Comparison of ENCODE assay signal across 8 mouse cellular contexts in genomic region chr10:34095964-34096363, GRCm38 (mm10). TPM values are rescaled to one million over a fixed set of nuclear protein-coding genes. Genes with fewer than 3 reads are reported as not detected.
DNase-seq lines count a peak whose midpoint lies in the region; ATAC-seq and TF ChIP-seq lines count a peak whose summit lies in the region.
"Had no signal": no experiment of that assay in that cellular context is flagged by ENCODE, and none has a peak within 500 bp of the region (broad histone marks: within the 10 kb centered on the region; RNA-seq: fewer than 3 reads in every experiment).

No protein-coding gene starts in this region.

- no peaks in the 10 kb centered on the region for H3K79me2 ChIP-seq in liver, adult 2 months (ENCODE audit: control insufficient read depth, insufficient read depth, low read length)

- no peak for TF ChIP-seq POLR2A in liver, adult 2 months (IDR thresholded peaks at IDR 0.05; ENCODE audit: extremely low read depth, insufficient read depth, low read length)
- no peak for TF ChIP-seq POLR2A in embryonic fibroblast, embryonic 13.5 days (IDR thresholded peaks at IDR 0.05; ENCODE audit: low read depth, low read length)

- H3K9me3 ChIP-seq in intestine, embryonic 15.5 days, result no peaks in the 10 kb centered on the region
- H3K9me3 ChIP-seq in neural tube, embryonic 15.5 days (replicated peaks), result no peaks in the 10 kb centered on the region

- no peak overlapping the region for H3K9ac ChIP-seq in liver, adult 2 months (ENCODE audit: low read depth, low read length)
- no peak overlapping the region for H3K9ac ChIP-seq in intestine, embryonic 15.5 days
- peak overlapping the region; percentile 23; the same call in 1 of the 2 replicates for H3K9ac ChIP-seq in neural tube, embryonic 15.5 days (replicated peaks)

- 0 out of 2 replicates have a peak overlapping the region, but pooled peaks have one; percentile 3 for H3K27ac ChIP-seq in liver, adult 2 months (replicated peaks; ENCODE audit: insufficient read depth, low read depth, low read length)
- H3K27ac ChIP-seq in embryonic fibroblast, embryonic 13.5 days (ENCODE audit: insufficient read depth, low read length), result peak overlapping the region; percentile 38
- H3K27ac ChIP-seq in intestine, embryonic 15.5 days, result no peak overlapping the region
- H3K27ac ChIP-seq in neural tube, embryonic 15.5 days (replicated peaks), result no peak overlapping the region; the same call in 1 of the 2 replicates

- no peaks in the 10 kb centered on the region; the same call in 1 of the 2 replicates for H3K4me1 ChIP-seq in liver, adult 2 months (ENCODE audit: control insufficient read depth, insufficient read depth, low read length)
- peaks cover 8% of the 10 kb centered on the region for H3K4me1 ChIP-seq in embryonic fibroblast, embryonic 13.5 days (ENCODE audit: control insufficient read depth, insufficient read depth, low read length)
- H3K4me1 ChIP-seq in intestine, embryonic 15.5 days (replicated peaks), result no peaks in the 10 kb centered on the region
- peaks cover 4% of the 10 kb centered on the region; the same call in 1 of the 2 replicates for H3K4me1 ChIP-seq in neural tube, embryonic 15.5 days

- no peak for TF ChIP-seq CTCF in liver, adult 2 months (IDR thresholded peaks at IDR 0.05; ENCODE audit: low read depth, low read length)
- TF ChIP-seq CTCF in embryonic fibroblast, embryonic 13.5 days (IDR thresholded peaks at IDR 0.05; ENCODE audit: borderline replicate concordance, insufficient read depth, low read length), result no peak

- no peak; the same call in 1 of the 2 replicates for ATAC-seq in intestine, embryonic 15.5 days
- peak; percentile 32; the same call in 1 of the 2 replicates for ATAC-seq in neural tube, embryonic 15.5 days (ENCODE audit: low FRiP score)

- 68% methylated on average over 12 of the region's 12 CpGs for WGBS in liver, adult 2 months
- 67% methylated on average over 12 of the region's 12 CpGs for WGBS in intestine, embryonic 15.5 days
- WGBS in neural tube, embryonic 15.5 days, result 51% methylated on average over 12 of the region's 12 CpGs

- no peak for DNase-seq in liver, adult 2 months (ENCODE audit: extremely low read depth, low read depth, low spot score)
- DNase-seq in liver, result no peak
- no peak for DNase-seq in adrenal gland, postnatal 10 days
- no peak for DNase-seq in B cell, adult 2 months

- no peak overlapping the region; the same call in 1 of the 2 replicates for H3K4me3 ChIP-seq in liver, adult 2 months (ENCODE audit: insufficient read depth, low read depth, low read length)
- peak overlapping the region; percentile 14; the same call in 1 of the 2 replicates for H3K4me3 ChIP-seq in embryonic fibroblast, embryonic 13.5 days (ENCODE audit: insufficient read depth, low read length)
- H3K4me3 ChIP-seq in intestine, embryonic 15.5 days (replicated peaks), result 0 out of 2 replicates have a peak overlapping the region, but pooled peaks have one; percentile 12
- peak overlapping the region; percentile 30 for H3K4me3 ChIP-seq in neural tube, embryonic 15.5 days (replicated peaks)

- H3K4me2 ChIP-seq in intestine, embryonic 15.5 days (replicated peaks), result peak overlapping the region; percentile 47
- H3K4me2 ChIP-seq in neural tube, embryonic 15.5 days, result peak overlapping the region; percentile 54

- no peaks in the 10 kb centered on the region for H3K36me3 ChIP-seq in liver, adult 2 months (ENCODE audit: control insufficient read depth, insufficient read depth, low read length)
- H3K36me3 ChIP-seq in intestine, embryonic 15.5 days, result no peaks in the 10 kb centered on the region
- no peaks in the 10 kb centered on the region for H3K36me3 ChIP-seq in neural tube, embryonic 15.5 days

- no peaks in the 10 kb centered on the region for H3K27me3 ChIP-seq in liver, adult 2 months (ENCODE audit: control insufficient read depth, insufficient read depth, low read length)
- no peaks in the 10 kb centered on the region for H3K27me3 ChIP-seq in intestine, embryonic 15.5 days (replicated peaks)
- no peaks in the 10 kb centered on the region for H3K27me3 ChIP-seq in neural tube, embryonic 15.5 days (replicated peaks)

RNA-seq across cellular contexts. Expression of gene Calhm5, which starts 0.4 kb away (rescaled TPM):
- total RNA-seq in liver, adult 2 months (2014; rRNA removed), result 0.13 and 0.18 TPM in 2 replicates
- polyA plus RNA-seq in liver, adult 2 months (2012; rRNA removed), result 0.01 and 0.04 TPM in 2 replicates
- polyA plus RNA-seq in embryonic fibroblast, embryonic 13.5 days (2011; ENCODE audit: insufficient read length, low read depth, missing spikeins), result 2.0 and 2.7 TPM in 2 replicates
- 0.87 and 0.98 TPM in 2 replicates for polyA plus RNA-seq in intestine, embryonic 15.5 days (2015; fragmentation: Nextera tagmentation; extraction: Ambion mirVana)
- 0.92 and 1.1 TPM in 2 replicates for polyA plus RNA-seq in neural tube, embryonic 15.5 days (2015; fragmentation: Nextera tagmentation; extraction: Ambion mirVana)
- total RNA-seq in adrenal gland, postnatal 10 days (2021), result under 1 TPM; 0.27 to 0.39 TPM

RNA-seq across cellular contexts. Expression of gene Calhm6, which starts 31.8 kb away (rescaled TPM):
- 2.6 and 5.3 TPM in 2 replicates for total RNA-seq in liver, adult 2 months (2014; rRNA removed)
- 1.8 and 3.9 TPM in 2 replicates for polyA plus RNA-seq in liver, adult 2 months (2012; rRNA removed)
- polyA plus RNA-seq in embryonic fibroblast, embryonic 13.5 days (2011; ENCODE audit: insufficient read length, low read depth, missing spikeins), result not detected in 2 replicates
- 1.4 and 2.2 TPM in 2 replicates for polyA plus RNA-seq in intestine, embryonic 15.5 days (2015; fragmentation: Nextera tagmentation; extraction: Ambion mirVana)
- 1.1 and 2.1 TPM in 2 replicates for polyA plus RNA-seq in neural tube, embryonic 15.5 days (2015; fragmentation: Nextera tagmentation; extraction: Ambion mirVana)
- 1 to 10 TPM; 1.4 to 2.5 TPM for total RNA-seq in adrenal gland, postnatal 10 days (2021)

RNA-seq across cellular contexts. Expression of gene Calhm4, which starts 51.9 kb away (rescaled TPM):
- not detected in 2 replicates for total RNA-seq in liver, adult 2 months (2014; rRNA removed)
- polyA plus RNA-seq in liver, adult 2 months (2012; rRNA removed), result not detected in 2 replicates
- 0.14 TPM in 1 of 2 replicates, not detected in the other for polyA plus RNA-seq in embryonic fibroblast, embryonic 13.5 days (2011; ENCODE audit: insufficient read length, low read depth, missing spikeins)
- not detected in 2 replicates for polyA plus RNA-seq in intestine, embryonic 15.5 days (2015; fragmentation: Nextera tagmentation; extraction: Ambion mirVana)
- polyA plus RNA-seq in neural tube, embryonic 15.5 days (2015; fragmentation: Nextera tagmentation; extraction: Ambion mirVana), result not detected in 2 replicates
- total RNA-seq in adrenal gland, postnatal 10 days (2021), result not detected

RNA-seq across cellular contexts. Expression of gene Trappc3l, which starts 58.6 kb away (rescaled TPM):
- total RNA-seq in liver, adult 2 months (2014; rRNA removed), result not detected in 2 replicates
- not detected in 2 replicates for polyA plus RNA-seq in liver, adult 2 months (2012; rRNA removed)
- polyA plus RNA-seq in embryonic fibroblast, embryonic 13.5 days (2011; ENCODE audit: insufficient read length, low read depth, missing spikeins), result not detected in 2 replicates
- polyA plus RNA-seq in intestine, embryonic 15.5 days (2015; fragmentation: Nextera tagmentation; extraction: Ambion mirVana), result not detected in 2 replicates
- polyA plus RNA-seq in neural tube, embryonic 15.5 days (2015; fragmentation: Nextera tagmentation; extraction: Ambion mirVana), result 0.42 and 0.91 TPM in 2 replicates
- total RNA-seq in adrenal gland, postnatal 10 days (2021), result not detected
- total RNA-seq: layer of hippocampus, adult 8-10 months had no signal

Comparison
In these comparisons a context has a peak if more than half of its experiments do, and no peak if none do; other contexts are left out.
1. H3K27ac ChIP-seq: peak in liver, adult 2 months (single experiment) and embryonic fibroblast, embryonic 13.5 days (single experiment); none in intestine, embryonic 15.5 days (single experiment) and neural tube, embryonic 15.5 days (single experiment).